Mouse (Mus musculus) embryonic facial prominence, embryonic 13.5 days (tissue): Measurements from ENCODE around the gene Chfr. TPM values are rescaled to one million over a fixed set of nuclear protein-coding genes. Genes with fewer than 3 reads are reported as not detected.

Experiments used
- ATAC-seq: fragments of 200-750 bp; cut with Nextera tagmentation; 2 replicates; pipeline ENCODE4 v1.8.0; 2017; ENCODE audit warnings: low read depth; ENCODE audit not compliant: insufficient number of reproducible peaks, insufficient read depth, low FRiP score, low TSS enrichment
- H3K27ac ChIP-seq: fragments of 300-500 bp; sonication (generic); 2 replicates; pipeline ENCODE4 v1.5.1; 2015; ENCODE audit warnings: moderate library complexity, mild to moderate bottlenecking, inconsistent platforms
- H3K27me3 ChIP-seq: fragments of 300-500 bp; sonication (generic); 2 replicates; pipeline ENCODE4 v1.6.1; 2015; ENCODE audit warnings: mild to moderate bottlenecking, inconsistent platforms
- H3K36me3 ChIP-seq: fragments of 300-500 bp; sonication (generic); 2 replicates; pipeline ENCODE4 v1.6.1; 2015; ENCODE audit warnings: mild to moderate bottlenecking, inconsistent platforms
- H3K4me1 ChIP-seq: fragments of 300-500 bp; sonication (generic); 2 replicates; pipeline ENCODE4 v1.6.1; 2015; ENCODE audit warnings: inconsistent platforms
- H3K4me2 ChIP-seq: fragments of 300-500 bp; sonication (generic); 2 replicates; pipeline ENCODE4 v1.6.1; 2015; ENCODE audit warnings: moderate library complexity, mild to moderate bottlenecking, inconsistent platforms
- H3K4me3 ChIP-seq: fragments of 300-500 bp; sonication (generic); 2 replicates; pipeline ENCODE4 v1.5.1; 2015; ENCODE audit warnings: mild to moderate bottlenecking, inconsistent platforms
- H3K9ac ChIP-seq: fragments of 300-500 bp; sonication (generic); 2 replicates; pipeline ENCODE4 v1.6.1; 2015; ENCODE audit warnings: mild to moderate bottlenecking, inconsistent platforms
- H3K9me3 ChIP-seq: fragments of 300-500 bp; sonication (generic); 2 replicates; pipeline ENCODE4 v1.6.1; 2016; ENCODE audit warnings: inconsistent platforms
- WGBS: fragments of 180-500 bp; shearing (Covaris S2); methylation state at CpG from one replicate; pipeline ENCODE4 v1.1.7; 2015; ENCODE audit warnings: mixed read lengths; 5-methylcytosine and 5-hydroxymethylcytosine counted together
- polyA plus RNA-seq: library from polyadenylated mRNA; unstranded; fragments of >200 nt; fragmentation: Nextera tagmentation; extraction: Ambion mirVana; gene quantifications from 2 replicates; pipeline ENCODE4 v1.2.1, GENCODE M21; 2015

Chfr gene
- polyA plus RNA-seq, 1 experiment from 2014 or later, result 36.6 TPM

DNA sequence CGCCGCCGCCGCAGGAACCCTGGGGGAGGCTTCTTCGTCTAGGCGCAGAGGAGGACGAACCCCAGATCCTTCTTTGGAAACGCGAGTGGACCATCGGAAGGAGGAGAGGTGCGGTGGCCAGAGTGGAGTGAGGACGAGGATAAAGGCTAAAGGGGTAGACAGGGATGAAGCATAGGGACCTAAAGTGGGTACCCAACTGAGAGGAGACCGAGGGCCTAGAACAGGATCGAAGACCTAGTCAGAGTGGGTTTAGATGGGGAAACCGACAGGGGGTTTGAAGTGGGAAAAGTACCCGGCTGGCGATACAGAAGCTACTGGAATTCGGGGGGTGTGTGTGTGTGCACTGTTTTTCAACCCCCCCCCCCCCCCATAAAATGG, 434 bp downstream of the Chfr start:
- peak overlapping the region; percentile 75 for H3K27ac ChIP-seq
- no peak for ATAC-seq
- H3K9ac ChIP-seq, result peak overlapping the region; percentile 84
- H3K4me3 ChIP-seq, result peak overlapping the region; percentile 89
- H3K9me3 ChIP-seq, result no peaks in the 10 kb centered on the region
- no peaks in the 10 kb centered on the region for H3K4me1 ChIP-seq
- WGBS, result 4% methylated on average over 18 of the region's 18 CpGs
- no peaks in the 10 kb centered on the region for H3K27me3 ChIP-seq
- H3K4me2 ChIP-seq, result peak overlapping the region; percentile 75
- peaks cover 22% of the 10 kb centered on the region for H3K36me3 ChIP-seq

DNA sequence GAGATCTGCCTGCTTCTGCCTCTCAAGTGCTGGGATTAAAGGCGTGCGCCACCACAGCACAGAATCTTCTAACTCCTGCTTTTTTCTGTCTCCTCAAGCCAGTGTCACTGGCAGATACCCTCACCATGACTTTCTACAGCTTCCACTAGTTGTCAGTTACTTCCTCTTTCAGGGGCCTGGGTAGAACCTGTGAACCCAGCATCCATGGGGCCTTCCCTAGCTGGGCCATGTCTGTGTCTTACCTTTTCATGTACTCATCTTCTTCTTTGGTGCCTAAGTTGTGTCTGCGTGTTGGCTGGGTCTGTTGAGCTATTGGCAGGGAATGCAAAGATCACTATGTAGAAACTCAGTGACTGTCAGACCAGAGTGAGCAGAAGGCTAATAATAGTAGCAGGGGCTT, 2.2 kb downstream of the Chfr start:
- H3K9ac ChIP-seq, result no peak overlapping the region
- H3K4me2 ChIP-seq, result no peak overlapping the region
- peaks cover 36% of the 10 kb centered on the region for H3K36me3 ChIP-seq
- H3K4me3 ChIP-seq, result no peak overlapping the region
- WGBS, result 93% methylated on average over 3 of the region's 3 CpGs
- H3K27me3 ChIP-seq, result no peaks in the 10 kb centered on the region
- no peaks in the 10 kb centered on the region for H3K9me3 ChIP-seq
- no peaks in the 10 kb centered on the region for H3K4me1 ChIP-seq
- no peak for ATAC-seq
- no peak overlapping the region for H3K27ac ChIP-seq

DNA sequence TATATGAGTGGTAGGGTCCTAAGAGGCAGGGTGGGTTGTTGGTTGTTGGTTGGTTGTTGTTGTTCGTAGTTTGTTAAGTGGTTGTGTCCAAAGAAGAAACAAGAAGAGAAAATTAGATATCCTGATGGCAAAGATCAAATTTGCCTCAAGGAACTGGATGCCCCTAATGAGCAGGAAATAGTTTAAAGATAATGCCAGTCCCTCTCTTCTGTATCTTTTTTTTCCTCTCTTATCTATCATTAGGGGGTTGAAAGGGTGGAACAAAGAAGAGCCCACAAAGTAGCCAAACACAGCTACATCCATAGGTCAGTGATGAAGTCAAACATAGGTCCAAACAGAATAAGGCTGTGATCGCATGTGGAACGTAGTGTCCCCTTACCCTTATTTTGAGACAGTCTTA, 3.7 kb downstream of the Chfr start:
- Histone ChIP-seq H3K4me2 (no peak overlapping the region), H3K27ac (no peak overlapping the region), H3K9me3 (no peaks in the 10 kb centered on the region), H3K9ac (no peak overlapping the region), H3K27me3 (no peaks in the 10 kb centered on the region), H3K4me1 (no peaks in the 10 kb centered on the region), H3K4me3 (no peak overlapping the region), H3K36me3 (peaks cover 49% of the 10 kb centered on the region)
- no peak for ATAC-seq
- WGBS, result 91% methylated on average over 3 of the region's 3 CpGs

DNA sequence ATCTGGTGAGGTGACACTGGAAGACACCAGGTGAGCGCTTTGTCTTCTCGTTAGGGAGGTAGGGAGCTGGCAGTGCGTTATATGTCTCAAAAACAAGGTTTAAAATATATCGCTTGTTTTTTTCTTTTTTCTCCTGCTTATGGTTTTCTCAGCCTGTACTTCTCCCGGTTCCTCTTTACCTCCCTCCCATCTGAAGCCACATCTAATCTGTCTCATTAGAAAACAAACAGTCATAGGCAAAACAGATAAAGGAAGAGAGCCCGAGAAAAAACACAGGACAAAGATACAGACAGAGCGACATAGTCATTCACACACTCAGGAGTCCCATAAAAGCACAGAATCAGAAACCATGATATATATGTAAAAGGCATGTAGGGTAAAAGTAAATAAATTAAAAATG, 4.8 kb downstream of the Chfr start:
- H3K9me3 ChIP-seq, result no peaks in the 10 kb centered on the region

DNA sequence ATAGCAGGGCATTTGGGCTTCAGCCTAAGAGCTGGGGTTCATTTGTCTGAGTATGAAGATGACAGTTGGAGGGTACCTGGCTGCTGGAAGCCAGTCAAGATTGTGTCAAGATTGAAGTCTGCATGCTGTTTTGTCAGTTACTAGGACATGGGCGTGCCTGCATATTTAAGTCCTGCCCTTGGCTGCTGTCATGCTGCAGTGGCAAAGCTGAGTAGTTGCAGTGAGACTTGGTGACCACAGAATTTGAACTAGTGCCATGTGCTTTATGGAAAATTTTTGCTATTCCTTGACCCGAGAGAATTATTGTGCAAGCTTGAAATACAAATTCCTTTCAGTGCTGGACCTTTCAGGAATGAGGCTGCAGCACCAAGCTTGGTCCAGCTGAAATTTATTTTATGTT, 6.7 kb downstream of the Chfr start:
- H3K4me2 ChIP-seq, result no peak overlapping the region
- no peaks in the 10 kb centered on the region for H3K27me3 ChIP-seq
- H3K36me3 ChIP-seq, result peaks cover 76% of the 10 kb centered on the region
- H3K4me3 ChIP-seq, result no peak overlapping the region
- WGBS, result 88% methylated on average over 2 of the region's 2 CpGs
- H3K4me1 ChIP-seq, result no peaks in the 10 kb centered on the region
- no peak overlapping the region for H3K27ac ChIP-seq
- no peaks in the 10 kb centered on the region for H3K9me3 ChIP-seq
- H3K9ac ChIP-seq, result no peak overlapping the region
- no peak for ATAC-seq

More for the DNA sequence above, 4.8 kb downstream of the Chfr start:
- ATAC-seq, result no peak
- Histone ChIP-seq H3K4me1 (no peaks in the 10 kb centered on the region), H3K4me3 (no peak overlapping the region), H3K27me3 (no peaks in the 10 kb centered on the region), H3K9ac (no peak overlapping the region), H3K4me2 (no peak overlapping the region), H3K36me3 (peaks cover 59% of the 10 kb centered on the region), H3K27ac (no peak overlapping the region)
- WGBS, result 92% methylated on average over 7 of the region's 7 CpGs

DNA sequence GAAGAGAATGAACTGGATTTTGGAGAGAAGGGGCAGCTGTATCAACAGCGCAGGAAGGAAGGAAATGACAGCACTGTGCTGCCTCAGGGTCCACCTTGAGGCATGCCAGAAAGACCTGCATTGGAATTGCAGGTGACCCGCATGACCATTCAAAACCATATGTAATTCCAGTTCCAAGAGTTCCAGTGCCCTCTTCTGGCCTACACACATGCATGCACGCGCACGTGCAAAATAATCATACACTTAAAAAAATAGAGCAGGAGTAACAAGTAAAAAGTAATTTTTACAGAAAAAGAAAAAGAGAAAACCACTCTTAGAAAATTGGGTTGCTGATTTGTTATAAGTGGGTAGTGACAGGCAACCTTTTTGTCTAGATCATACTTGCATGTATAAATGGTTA, 7.4 kb downstream of the Chfr start:
- 89% methylated on average over 5 of the region's 5 CpGs for WGBS
- no peaks in the 10 kb centered on the region for H3K9me3 ChIP-seq
- no peak overlapping the region for H3K27ac ChIP-seq
- peaks cover 79% of the 10 kb centered on the region for H3K36me3 ChIP-seq
- no peaks in the 10 kb centered on the region for H3K4me1 ChIP-seq
- H3K27me3 ChIP-seq, result no peaks in the 10 kb centered on the region
- no peak overlapping the region for H3K9ac ChIP-seq
- H3K4me2 ChIP-seq, result no peak overlapping the region
- no peak for ATAC-seq
- H3K4me3 ChIP-seq, result no peak overlapping the region

DNA sequence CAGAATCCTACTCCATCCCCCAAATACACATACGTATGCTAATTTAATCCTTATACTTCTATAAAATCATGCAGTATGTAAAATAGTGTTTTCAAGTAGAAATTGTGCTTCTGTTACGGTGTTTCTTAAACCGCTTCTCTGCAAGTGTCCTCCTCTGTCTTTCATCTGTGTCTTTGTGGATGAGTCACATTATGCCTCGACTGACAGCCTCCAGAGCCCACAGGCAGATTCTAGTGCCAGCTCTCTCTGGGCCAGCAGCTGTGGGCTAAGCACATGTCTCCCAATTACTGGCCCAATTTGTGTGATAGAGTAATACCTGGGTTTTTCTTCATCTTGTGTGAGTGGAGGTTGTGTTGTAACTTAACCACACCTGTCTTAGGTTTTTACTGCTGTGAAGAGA, 33.7 kb downstream of the Chfr start:
- Histone ChIP-seq H3K9ac (no peak overlapping the region), H3K36me3 (peaks cover 65% of the 10 kb centered on the region), H3K4me3 (no peak overlapping the region), H3K4me2 (no peak overlapping the region), H3K9me3 (no peaks in the 10 kb centered on the region), H3K27me3 (no peaks in the 10 kb centered on the region), H3K27ac (no peak overlapping the region), H3K4me1 (no peaks in the 10 kb centered on the region)
- WGBS, result 90% methylated on average over 4 of the region's 4 CpGs
- ATAC-seq, result no peak

DNA sequence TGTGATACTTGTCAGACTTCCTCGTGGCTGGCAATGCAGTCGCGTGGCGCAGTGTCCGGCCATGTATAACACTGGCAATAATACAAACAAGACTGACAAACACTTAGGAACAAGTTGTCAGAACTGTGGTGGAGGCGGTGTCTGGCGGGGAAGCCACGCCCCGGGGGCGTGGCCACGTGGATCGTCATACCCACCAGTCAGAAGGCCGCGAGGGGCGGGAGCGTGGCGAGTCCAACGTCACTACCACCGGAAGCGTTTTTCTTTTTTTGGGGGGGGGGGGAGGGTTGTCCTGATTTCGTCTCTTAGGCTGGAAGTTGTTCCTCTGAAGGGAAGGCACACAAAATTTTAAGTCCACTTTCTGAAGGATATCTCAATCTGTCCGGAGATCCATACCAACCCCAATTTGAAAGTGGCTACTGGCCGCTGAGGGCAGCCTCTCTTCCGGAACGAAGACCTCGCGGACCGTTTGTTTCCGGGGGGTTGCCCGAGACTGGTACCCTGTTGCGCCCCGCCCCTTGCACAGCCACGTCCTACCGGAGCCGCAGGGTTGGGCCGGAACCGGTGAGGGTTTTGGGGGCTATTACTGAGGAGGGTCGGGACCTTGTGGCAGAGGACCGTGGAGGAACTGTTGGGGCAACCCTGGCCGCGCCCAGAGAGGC, 40.8 kb downstream of the Chfr start, which contains the start of gene Golga3:
Golga3 (plus strand) TSS at position 340 of the 659 bp plus-strand sequence.
- H3K4me3 ChIP-seq, result peak within 1 kb of the TSS; percentile 95
- peak; percentile 96 for ATAC-seq
- peaks cover 6% of the 10 kb centered on the region for H3K36me3 ChIP-seq
- peak within 1 kb of the TSS; percentile 96 for H3K9ac ChIP-seq
- H3K4me1 ChIP-seq, result peaks cover 15% of the 10 kb centered on the region
- no peaks in the 10 kb centered on the region for H3K9me3 ChIP-seq
- H3K27ac ChIP-seq, result peak within 1 kb of the TSS; percentile 64
- WGBS, result under 1% methylated on average over 41 of the region's 41 CpGs
- H3K4me2 ChIP-seq, result peak within 1 kb of the TSS; percentile 81
- H3K27me3 ChIP-seq, result no peaks in the 10 kb centered on the region

DNA sequence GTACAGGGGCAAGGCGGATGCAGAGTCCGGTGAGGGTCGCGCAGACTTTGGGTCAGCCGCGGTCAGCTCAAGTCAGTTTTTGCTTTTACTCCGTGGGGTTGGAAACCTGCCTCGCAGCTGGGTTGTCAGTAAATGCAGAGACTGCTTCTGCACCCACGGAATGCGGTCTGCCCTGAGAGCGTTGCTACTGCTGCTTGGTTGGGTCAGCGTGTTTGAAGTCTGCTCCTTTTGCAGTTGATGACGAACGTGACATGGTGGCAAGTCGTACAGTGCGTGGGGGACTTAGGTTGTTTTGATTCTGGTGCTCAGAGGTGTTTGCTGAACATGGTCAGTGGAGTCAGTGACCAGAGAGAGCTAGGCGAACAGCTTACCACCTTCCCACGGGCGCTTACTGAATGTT, 41.4 kb downstream of the Chfr start:
- Histone ChIP-seq H3K36me3 (peaks cover 8% of the 10 kb centered on the region), H3K4me3 (peak overlapping the region; percentile 95), H3K4me2 (peak overlapping the region; percentile 81), H3K9ac (peak overlapping the region; percentile 96), H3K4me1 (peaks cover 15% of the 10 kb centered on the region), H3K27ac (peak overlapping the region; percentile 64), H3K9me3 (no peaks in the 10 kb centered on the region), H3K27me3 (no peaks in the 10 kb centered on the region)
- WGBS, result 3% methylated on average over 19 of the region's 19 CpGs
- ATAC-seq, result peak; percentile 54

DNA sequence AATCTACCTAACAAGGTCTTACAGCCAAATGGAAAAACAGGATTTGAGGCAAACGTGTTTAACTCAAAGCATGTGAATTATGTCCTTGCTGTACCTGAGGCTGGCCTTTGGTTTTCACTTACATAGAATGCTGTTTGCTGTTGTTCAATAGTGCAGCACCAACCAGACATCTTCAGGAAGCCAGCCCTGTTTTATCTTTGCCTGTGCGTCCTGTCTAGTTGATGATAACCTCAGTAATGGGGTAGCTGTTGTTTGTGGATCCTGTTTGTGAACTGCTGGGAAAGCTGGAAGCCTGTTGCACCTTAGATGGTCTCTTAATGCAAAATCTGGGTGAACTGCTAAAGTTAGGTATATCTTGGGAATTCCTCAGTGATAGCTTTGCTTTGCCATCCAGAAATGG, 43.0 kb downstream of the Chfr start:
- H3K4me3 ChIP-seq, result no peak overlapping the region
- no peak overlapping the region for H3K9ac ChIP-seq
- no peaks in the 10 kb centered on the region for H3K27me3 ChIP-seq
- no peak for ATAC-seq
- peaks cover 17% of the 10 kb centered on the region for H3K36me3 ChIP-seq
- H3K27ac ChIP-seq, result no peak overlapping the region
- H3K4me2 ChIP-seq, result no peak overlapping the region
- peaks cover 15% of the 10 kb centered on the region for H3K4me1 ChIP-seq
- WGBS, result 92% methylated on average over 2 of the region's 2 CpGs
- no peaks in the 10 kb centered on the region for H3K9me3 ChIP-seq

DNA sequence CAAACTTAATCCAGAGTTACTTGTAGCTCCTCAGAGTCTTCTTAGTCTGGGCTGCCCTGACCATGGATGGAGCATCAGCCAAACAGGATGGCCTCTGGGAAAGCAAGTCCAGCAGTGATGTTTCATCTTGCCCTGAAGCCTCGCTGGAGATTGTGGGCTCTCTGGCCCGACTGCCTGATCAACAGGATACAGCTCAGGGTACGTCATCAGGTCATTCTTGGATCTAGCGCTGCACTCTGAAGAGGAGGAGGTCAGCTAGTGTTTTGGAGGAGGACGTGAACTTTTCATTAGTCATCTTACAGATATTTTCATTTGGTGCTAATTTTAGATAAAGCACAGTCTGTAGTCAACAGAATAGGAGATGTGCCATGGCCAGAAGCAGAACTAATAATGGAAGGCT, 46.1 kb downstream of the Chfr start:
- 92% methylated on average over 5 of the region's 5 CpGs for WGBS
- H3K4me1 ChIP-seq, result peaks cover 12% of the 10 kb centered on the region
- H3K9me3 ChIP-seq, result no peaks in the 10 kb centered on the region
- ATAC-seq, result no peak
- H3K27ac ChIP-seq, result no peak overlapping the region
- no peak overlapping the region for H3K4me3 ChIP-seq
- no peaks in the 10 kb centered on the region for H3K27me3 ChIP-seq
- H3K9ac ChIP-seq, result no peak overlapping the region
- no peak overlapping the region for H3K4me2 ChIP-seq
- peaks cover 42% of the 10 kb centered on the region for H3K36me3 ChIP-seq

DNA sequence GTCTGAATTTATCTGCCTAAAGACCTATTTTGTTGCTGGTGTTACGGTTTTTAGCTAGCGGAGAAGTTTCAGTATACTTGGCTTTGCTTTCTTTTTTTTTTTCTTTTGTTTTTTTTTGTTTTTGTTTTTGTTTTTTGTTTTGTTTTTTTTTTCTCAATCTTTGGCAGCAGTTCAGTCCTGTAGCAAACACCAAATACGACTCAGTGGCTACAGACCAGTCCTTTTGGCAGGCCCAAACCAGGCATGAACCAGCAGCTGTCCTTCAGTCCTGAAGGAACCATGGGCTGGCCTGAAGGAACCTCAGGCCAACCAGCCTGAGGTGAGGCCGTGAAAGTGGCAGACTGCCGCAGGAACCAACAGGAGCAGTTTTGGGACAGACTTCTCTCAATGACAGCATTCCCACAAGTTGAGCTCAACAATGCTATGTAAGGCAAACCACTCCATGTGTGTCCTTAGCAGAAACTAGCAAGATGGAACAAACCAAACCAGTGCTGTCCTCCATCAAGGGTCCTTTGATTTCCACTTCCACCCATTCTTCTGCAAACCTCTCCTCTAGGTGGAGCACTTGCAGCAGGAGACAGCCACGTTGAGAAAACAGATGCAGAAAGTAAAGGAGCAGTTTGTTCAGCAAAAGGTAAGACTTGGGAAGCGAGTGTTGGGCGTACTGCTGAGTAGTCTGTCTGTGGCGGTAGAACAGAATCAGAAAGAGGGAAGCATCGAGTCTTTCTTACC, 67.7 kb downstream of the Chfr start:
- no peaks in the 10 kb centered on the region for H3K27me3 ChIP-seq
- H3K36me3 ChIP-seq, result peaks cover 86% of the 10 kb centered on the region
- H3K27ac ChIP-seq, result no peak overlapping the region
- H3K4me2 ChIP-seq, result no peak overlapping the region
- no peak for ATAC-seq
- 85% methylated on average over 10 of the region's 10 CpGs for WGBS
- H3K9me3 ChIP-seq, result no peaks in the 10 kb centered on the region
- no peak overlapping the region for H3K4me3 ChIP-seq
- no peaks in the 10 kb centered on the region for H3K4me1 ChIP-seq
- H3K9ac ChIP-seq, result no peak overlapping the region
